Mouse (Mus musculus) cortical plate, adult 2 months (tissue): ENCODE measurements at regions not wholly inside any gene's neighbourhood (a gene's known extent, or its start where the extent isn't known, plus 50 kb on each side); places are given as distances from the start of the nearest gene placed in this dataset.

ENCODE experiments used
- H3K27ac ChIP-seq: fragments of 200-500 bp; 2 replicates; pipeline ENCODE4 v1.5.1; 2012; ENCODE audit warnings: low read length, control low read depth, inconsistent platforms; ENCODE audit not compliant: insufficient read depth
- H3K4me1 ChIP-seq: fragments of 200-500 bp; 2 replicates; pipeline ENCODE4 v1.6.1; 2011; ENCODE audit warnings: low read length; ENCODE audit not compliant: control insufficient read depth, insufficient read depth
- H3K4me3 ChIP-seq: fragments of 200-500 bp; 2 replicates; pipeline ENCODE4 v1.5.1; 2011; ENCODE audit warnings: mild to moderate bottlenecking, low read length, control low read depth; ENCODE audit not compliant: insufficient read depth
- CTCF ChIP-seq: fragments of 200-500 bp; IDR thresholded peaks from 2 replicates; pipeline ENCODE4 v1.5.1; 2011; ENCODE audit warnings: mild to moderate bottlenecking, control low read depth, low read length; ENCODE audit not compliant: insufficient read depth; ENCODE audit errors: extremely low read depth
- POLR2A ChIP-seq: fragments of 200-500 bp; IDR thresholded peaks from 2 replicates; pipeline ENCODE4 v1.6.1; 2011; ENCODE audit warnings: mild to moderate bottlenecking, low read length, control low read depth; ENCODE audit not compliant: insufficient read depth; ENCODE audit errors: extremely low read depth

- 0 out of 2 replicates have a peak, but pooled peaks cover 3% of the 10 kb centered on the region for H3K4me1 ChIP-seq
- no peak overlapping the region for H3K27ac ChIP-seq
- H3K4me3 ChIP-seq = no peak overlapping the region
- TF ChIP-seq CTCF (no peak), POLR2A (no peak)
These were observed 341.8 kb downstream of the Igsf11 start for GRCm38 (mm10) chr16:39234290-39234689.

DNA sequence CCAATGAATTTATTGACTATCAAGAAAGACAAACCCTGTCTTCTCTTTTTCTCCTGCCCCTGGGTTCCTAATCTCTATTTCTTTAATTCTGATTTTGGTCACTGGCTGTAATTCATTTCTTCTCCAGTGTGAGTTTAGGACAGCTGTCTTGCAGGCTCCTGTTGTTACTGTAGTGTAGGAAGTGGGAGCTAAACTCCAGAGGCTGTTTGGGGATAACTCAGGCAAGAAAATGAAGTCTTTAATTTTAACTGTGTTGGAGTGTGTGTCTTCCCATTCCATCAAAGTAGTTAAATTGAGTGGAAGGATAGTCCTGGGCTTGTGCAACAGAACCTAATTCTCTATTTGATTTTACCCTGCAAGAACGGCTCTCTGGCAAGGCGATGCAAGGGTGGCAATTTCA lies 381.0 kb downstream of the Igsf11 start:
- Histone ChIP-seq H3K27ac (no peak overlapping the region), H3K4me1 (no peaks in the 10 kb centered on the region), H3K4me3 (no peak overlapping the region)
- TF ChIP-seq CTCF (no peak), POLR2A (no peak)

DNA sequence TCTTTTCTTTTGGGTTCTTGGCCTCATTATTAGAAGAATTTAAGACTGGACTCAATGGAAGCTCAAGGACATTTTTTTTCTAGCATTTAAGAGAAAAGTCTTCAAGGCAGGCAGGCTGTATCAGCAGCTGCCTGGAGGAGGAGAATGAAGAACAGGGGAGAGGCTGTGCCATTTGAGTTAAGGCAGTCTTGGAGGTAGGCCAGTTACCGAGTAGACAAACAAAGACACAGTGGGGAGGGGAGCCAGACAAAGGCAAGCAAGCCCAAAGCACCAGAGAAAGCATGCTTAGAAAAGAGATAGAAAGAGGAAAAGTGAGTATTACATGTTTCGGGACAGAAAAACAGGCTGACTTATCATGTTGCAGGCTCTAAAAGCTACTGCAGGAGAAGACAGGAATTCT lies 392.0 kb downstream of the Igsf11 start:
- no peak overlapping the region for H3K4me3 ChIP-seq
- no peak overlapping the region for H3K27ac ChIP-seq
- H3K4me1 ChIP-seq = peaks cover 2% of the 10 kb centered on the region; the same call in 1 of the 2 replicates
- TF ChIP-seq CTCF (no peak), POLR2A (no peak)

- Histone ChIP-seq H3K4me1 (peaks cover 2% of the 10 kb centered on the region; the same call in 1 of the 2 replicates), H3K27ac (no peak overlapping the region)
- TF ChIP-seq CTCF (no peak), POLR2A (no peak)
These were observed 392.7 kb downstream of the Igsf11 start for GRCm38 (mm10) chr16:39285028-39285744.

DNA sequence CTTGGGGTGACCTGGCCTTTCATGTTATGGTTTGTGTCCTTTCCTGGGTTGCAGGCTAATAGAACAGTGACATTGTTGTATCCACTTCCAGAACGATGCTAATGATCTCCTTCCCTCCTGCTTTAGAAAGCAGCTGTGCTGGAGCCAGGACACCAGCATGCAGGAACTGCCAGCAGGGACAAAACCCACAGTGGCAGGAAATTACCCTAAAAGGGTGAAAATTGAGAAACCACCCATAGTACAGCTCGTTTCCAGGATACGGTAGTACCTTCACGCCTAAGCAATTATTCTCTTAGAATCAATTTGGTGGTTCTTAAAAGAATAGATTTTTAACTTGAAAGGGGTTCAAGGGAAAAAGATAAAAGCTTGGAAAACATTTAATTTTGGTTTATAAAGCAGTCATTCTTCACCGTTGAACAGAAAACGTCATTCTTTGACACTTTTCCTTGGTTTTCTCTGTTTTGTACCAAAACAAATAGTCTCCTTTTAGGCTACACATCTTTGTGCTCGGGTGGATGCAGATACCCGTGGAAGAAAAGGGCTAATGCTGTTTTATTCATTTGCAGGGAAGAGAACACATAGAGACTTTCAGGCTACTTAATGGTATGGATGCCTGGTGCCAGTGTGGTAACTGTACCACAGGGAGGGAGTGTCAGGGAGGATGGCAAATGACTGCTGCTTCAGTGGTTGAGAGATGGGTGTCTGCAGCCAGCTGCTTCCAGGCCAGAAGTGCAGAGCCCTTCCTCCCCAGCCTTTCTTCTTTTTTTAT lies 394.5 kb downstream of the Igsf11 start:
- TF ChIP-seq POLR2A = no peak
- TF ChIP-seq CTCF = no peak
- no peak overlapping the region for H3K4me3 ChIP-seq
- peaks cover 2% of the 10 kb centered on the region; the same call in 1 of the 2 replicates for H3K4me1 ChIP-seq
- peak overlapping the region; percentile 90 for H3K27ac ChIP-seq

More at GRCm38 (mm10) chr16:39285028-39285744, 392.7 kb downstream of the Igsf11 start:
- H3K4me3 ChIP-seq = no peak overlapping the region

DNA sequence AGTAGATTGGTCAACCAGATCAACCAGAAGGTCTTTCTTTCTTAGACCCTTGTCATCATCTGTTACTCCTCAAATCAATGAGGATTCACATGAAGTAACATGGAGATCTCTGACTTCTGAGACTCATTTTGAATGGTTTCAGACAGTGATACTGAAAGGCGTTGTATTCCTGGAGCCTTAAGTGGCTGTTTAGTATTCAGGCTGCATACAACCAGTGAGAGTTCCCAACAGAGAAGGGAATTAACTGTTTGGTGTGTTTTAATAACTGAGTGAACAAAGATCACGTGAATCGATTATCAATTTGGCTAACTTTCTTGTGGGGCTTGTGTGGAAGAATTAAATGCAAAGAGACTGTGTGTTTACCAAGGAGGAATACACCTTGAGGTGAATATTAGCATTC lies 406.4 kb downstream of the Igsf11 start:
- Histone ChIP-seq H3K4me1 (no peaks in the 10 kb centered on the region; the same call in 1 of the 2 replicates), H3K27ac (no peak overlapping the region), H3K4me3 (no peak overlapping the region)
- TF ChIP-seq POLR2A (no peak), CTCF (no peak)

GRCm38 (mm10) chr16:39302902-39303361 lies 410.5 kb downstream of the Igsf11 start:
- TF ChIP-seq POLR2A (no peak), CTCF (no peak)
- Histone ChIP-seq H3K27ac (no peak overlapping the region), H3K4me3 (no peak overlapping the region), H3K4me1 (no peaks in the 10 kb centered on the region; the same call in 1 of the 2 replicates)

GRCm38 (mm10) chr16:39303371-39303770 lies 410.9 kb downstream of the Igsf11 start:
- TF ChIP-seq CTCF (no peak), POLR2A (no peak)
- no peaks in the 10 kb centered on the region; the same call in 1 of the 2 replicates for H3K4me1 ChIP-seq
- no peak overlapping the region for H3K27ac ChIP-seq

GRCm38 (mm10) chr16:39307951-39308350 lies 415.5 kb downstream of the Igsf11 start:
- no peak overlapping the region for H3K27ac ChIP-seq
- TF ChIP-seq POLR2A = no peak
- TF ChIP-seq CTCF = no peak
- H3K4me3 ChIP-seq = no peak overlapping the region
- no peaks in the 10 kb centered on the region for H3K4me1 ChIP-seq

More at GRCm38 (mm10) chr16:39303371-39303770, 410.9 kb downstream of the Igsf11 start:
- no peak overlapping the region for H3K4me3 ChIP-seq
